Mouse (Mus musculus): ENCODE measurements around the gene Gchfr.

DNA sequence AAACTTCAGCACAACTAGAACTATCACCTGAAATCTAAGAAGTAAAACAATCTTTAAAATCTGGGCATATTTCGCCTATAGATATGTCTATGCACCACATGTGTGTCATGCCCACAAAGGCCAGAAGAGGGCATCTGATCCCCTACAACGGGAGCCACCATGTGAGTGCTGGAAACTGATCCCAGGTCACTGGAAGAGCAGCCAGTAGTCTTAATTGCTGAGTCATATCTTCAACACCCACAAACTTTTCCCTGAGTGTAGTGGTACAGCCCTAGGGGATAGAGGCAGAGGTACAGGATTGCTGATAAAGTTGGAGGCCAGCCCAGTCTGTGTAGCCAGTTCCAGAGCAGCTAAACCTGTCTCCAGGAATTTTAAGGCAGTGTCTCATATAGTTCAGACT, 22.4 kb upstream of the Gchfr start:
- TF ChIP-seq CTCF (IDR thresholded peaks at IDR 0.05; ENCODE audit: extremely low read depth, insufficient read depth, low read length) = no peak
- no peak for TF ChIP-seq POLR2A (IDR thresholded peaks at IDR 0.05; ENCODE audit: extremely low read depth, insufficient read depth, low read length)
